Mouse (Mus musculus): Measurements from ENCODE around the gene Kdr. TPM values are rescaled to one million over a fixed set of nuclear protein-coding genes. Genes with fewer than 3 reads are reported as not detected.

Kdr gene
- polyA plus RNA-seq, 1 experiment = 3.7 TPM

DNA sequence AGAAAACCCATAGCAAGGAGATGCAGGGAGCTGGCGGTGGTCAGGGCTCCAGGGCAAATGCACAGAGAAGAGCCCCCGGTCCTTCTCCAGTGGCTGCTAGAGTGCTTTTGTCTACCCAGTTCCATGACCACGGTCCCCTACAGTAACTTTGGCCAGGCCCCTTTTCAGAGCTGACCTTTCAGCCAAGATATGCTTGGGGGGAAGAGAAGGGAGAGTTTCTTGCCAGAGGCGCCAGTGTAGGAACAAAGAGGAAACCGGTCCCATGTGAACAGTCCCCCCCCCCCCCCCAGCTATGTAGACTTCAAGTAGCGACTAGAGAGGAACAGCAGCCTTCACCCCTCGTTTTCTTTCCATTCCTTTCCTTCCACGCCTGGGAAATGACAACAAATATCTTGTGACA lies 850 bp upstream of the Kdr start:
- Histone ChIP-seq H3K4me3 (ENCODE audit: control insufficient read depth, insufficient read depth, low read length) (no peak overlapping the region), H3K4me1 (replicated peaks; ENCODE audit: control insufficient read depth, insufficient read depth, low read length) (peaks cover 10% of the 10 kb centered on the region; the same call in 1 of the 2 replicates), H3K27ac (ENCODE audit: control insufficient read depth, insufficient read depth, low read length) (no peak overlapping the region), H3K36me3 (ENCODE audit: control insufficient read depth, insufficient read depth, low read length) (no peaks in the 10 kb centered on the region), H3K27me3 (ENCODE audit: control insufficient read depth, insufficient read depth, low read length) (peaks cover 11% of the 10 kb centered on the region; the same call in 1 of the 2 replicates)
- TF ChIP-seq POLR2A (IDR thresholded peaks at IDR 0.05; ENCODE audit: control insufficient read depth, extremely low read depth, insufficient read depth, low read length, poor library complexity) (no peak), CTCF (IDR thresholded peaks at IDR 0.05; ENCODE audit: borderline replicate concordance, control insufficient read depth, extremely low read depth, insufficient read depth, low read length, poor library complexity) (no peak)
- 37% methylated on average over 8 of the region's 8 CpGs for WGBS
- DNase-seq = no peak

DNA sequence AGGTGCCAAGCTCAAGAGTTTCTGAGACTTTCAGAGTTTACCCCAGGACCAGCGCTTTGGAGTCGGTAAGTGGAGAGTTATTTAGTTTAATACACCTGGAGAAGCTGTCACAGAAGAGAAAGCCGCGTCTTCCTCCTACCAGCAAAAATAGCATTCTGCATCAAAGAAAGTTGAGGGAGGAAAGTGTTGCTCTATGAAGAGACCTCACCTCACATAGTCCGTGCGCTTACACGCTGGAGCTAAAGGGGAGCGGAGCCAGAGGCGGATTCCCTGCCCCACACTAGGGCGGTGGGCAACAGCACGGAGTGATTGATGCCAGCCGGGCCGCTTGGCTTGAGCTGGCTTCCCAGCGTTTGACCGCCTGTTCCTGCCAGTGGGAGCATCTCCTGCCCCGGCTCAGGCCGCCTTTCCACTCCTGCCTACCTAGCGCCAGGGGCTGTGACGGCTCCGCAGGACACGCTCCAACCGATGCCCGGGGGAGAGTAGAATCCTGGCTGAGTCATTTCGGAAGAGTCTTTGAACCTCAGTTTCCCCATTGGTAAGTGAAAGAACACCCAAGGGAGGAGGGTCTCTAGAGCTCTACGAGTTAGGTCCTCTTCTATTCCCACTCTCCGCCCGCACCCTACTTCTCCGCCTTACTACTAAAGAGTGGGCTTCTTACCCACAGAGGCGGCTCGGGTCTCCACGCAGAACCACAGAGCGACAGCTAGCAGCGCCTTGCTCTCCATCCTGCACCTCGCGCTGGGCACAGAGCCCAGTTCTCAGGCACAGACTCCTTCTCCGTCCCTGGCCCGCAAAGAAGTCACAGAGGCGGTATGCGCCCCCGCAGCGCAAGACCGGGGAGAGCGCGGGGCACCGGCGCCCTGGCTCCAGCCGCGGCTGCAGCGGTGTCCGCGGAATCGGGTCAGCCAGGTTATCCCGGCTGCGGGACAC lies 551 bp downstream of the Kdr start:
- TF ChIP-seq CTCF (IDR thresholded peaks at IDR 0.05; ENCODE audit: borderline replicate concordance, control insufficient read depth, extremely low read depth, insufficient read depth, low read length, poor library complexity) = no peak
- H3K4me1 ChIP-seq (replicated peaks; ENCODE audit: control insufficient read depth, insufficient read depth, low read length) = peaks cover 10% of the 10 kb centered on the region; the same call in 1 of the 2 replicates
- WGBS = 8% methylated on average over 54 of the region's 54 CpGs
- H3K27me3 ChIP-seq (ENCODE audit: control insufficient read depth, insufficient read depth, low read length) = peaks cover 11% of the 10 kb centered on the region; the same call in 1 of the 2 replicates
- no peaks in the 10 kb centered on the region for H3K36me3 ChIP-seq (ENCODE audit: control insufficient read depth, insufficient read depth, low read length)
- peak; percentile 4 for DNase-seq
- peak overlapping the region; percentile 33 for H3K4me3 ChIP-seq (ENCODE audit: control insufficient read depth, insufficient read depth, low read length)
- no peak overlapping the region for H3K27ac ChIP-seq (ENCODE audit: control insufficient read depth, insufficient read depth, low read length)

DNA sequence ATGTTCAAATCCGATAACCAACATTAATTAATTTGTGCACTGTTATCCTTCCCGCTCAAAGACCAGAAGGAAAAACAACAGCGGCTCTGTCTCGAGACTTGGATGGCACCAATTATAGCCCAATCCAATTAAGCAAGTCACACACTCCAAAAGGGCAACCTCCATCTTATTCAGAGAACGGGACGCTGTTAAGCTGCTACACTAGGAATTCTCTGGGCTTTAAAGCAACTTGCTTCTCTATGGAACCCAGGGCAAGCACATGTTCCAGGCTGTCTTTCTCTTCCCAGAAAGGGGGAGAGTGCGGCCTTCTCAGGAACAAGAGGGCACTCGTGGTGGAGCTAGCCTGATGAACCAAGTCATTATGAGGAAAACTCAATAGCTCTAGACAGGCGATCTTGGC lies 1.6 kb downstream of the Kdr start:
- TF ChIP-seq CTCF (IDR thresholded peaks at IDR 0.05; ENCODE audit: borderline replicate concordance, control insufficient read depth, extremely low read depth, insufficient read depth, low read length, poor library complexity) (no peak), POLR2A (IDR thresholded peaks at IDR 0.05; ENCODE audit: control insufficient read depth, extremely low read depth, insufficient read depth, low read length, poor library complexity) (no peak)
- Histone ChIP-seq H3K4me1 (replicated peaks; ENCODE audit: control insufficient read depth, insufficient read depth, low read length) (peaks cover 10% of the 10 kb centered on the region; the same call in 1 of the 2 replicates), H3K4me3 (ENCODE audit: control insufficient read depth, insufficient read depth, low read length) (no peak overlapping the region), H3K27me3 (ENCODE audit: control insufficient read depth, insufficient read depth, low read length) (peaks cover 11% of the 10 kb centered on the region; the same call in 1 of the 2 replicates), H3K36me3 (ENCODE audit: control insufficient read depth, insufficient read depth, low read length) (no peaks in the 10 kb centered on the region), H3K27ac (ENCODE audit: control insufficient read depth, insufficient read depth, low read length) (no peak overlapping the region)
- WGBS = 87% methylated on average over 9 of the region's 9 CpGs
- DNase-seq = no peak

DNA sequence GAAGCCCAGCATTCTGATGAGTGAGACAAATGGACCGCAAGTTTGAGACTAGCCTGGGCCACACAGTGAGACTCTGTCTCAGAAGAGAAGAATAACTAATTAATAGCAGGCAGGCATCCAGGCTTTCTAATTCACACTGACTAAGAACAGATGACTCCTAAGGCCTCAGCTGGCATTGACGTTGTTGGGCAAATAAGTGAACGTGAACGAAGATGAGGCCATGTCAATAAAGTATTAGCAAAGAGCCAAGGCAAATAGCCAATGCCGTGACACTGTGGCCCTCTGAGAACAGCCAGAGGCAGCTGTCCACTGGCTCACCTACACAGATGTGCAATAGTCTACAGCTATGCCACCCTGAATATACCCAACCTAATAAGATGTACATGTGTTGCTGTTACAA lies 2.9 kb downstream of the Kdr start:
- WGBS = 95% methylated on average over 5 of the region's 5 CpGs
- Histone ChIP-seq H3K36me3 (ENCODE audit: control insufficient read depth, insufficient read depth, low read length) (no peaks in the 10 kb centered on the region), H3K27ac (ENCODE audit: control insufficient read depth, insufficient read depth, low read length) (no peak overlapping the region), H3K4me1 (replicated peaks; ENCODE audit: control insufficient read depth, insufficient read depth, low read length) (peaks cover 10% of the 10 kb centered on the region; the same call in 1 of the 2 replicates), H3K4me3 (ENCODE audit: control insufficient read depth, insufficient read depth, low read length) (no peak overlapping the region), H3K27me3 (ENCODE audit: control insufficient read depth, insufficient read depth, low read length) (peaks cover 11% of the 10 kb centered on the region; the same call in 1 of the 2 replicates)
- no peak for DNase-seq
- no peak for TF ChIP-seq CTCF (IDR thresholded peaks at IDR 0.05; ENCODE audit: borderline replicate concordance, control insufficient read depth, extremely low read depth, insufficient read depth, low read length, poor library complexity)
- no peak for TF ChIP-seq POLR2A (IDR thresholded peaks at IDR 0.05; ENCODE audit: control insufficient read depth, extremely low read depth, insufficient read depth, low read length, poor library complexity)

DNA sequence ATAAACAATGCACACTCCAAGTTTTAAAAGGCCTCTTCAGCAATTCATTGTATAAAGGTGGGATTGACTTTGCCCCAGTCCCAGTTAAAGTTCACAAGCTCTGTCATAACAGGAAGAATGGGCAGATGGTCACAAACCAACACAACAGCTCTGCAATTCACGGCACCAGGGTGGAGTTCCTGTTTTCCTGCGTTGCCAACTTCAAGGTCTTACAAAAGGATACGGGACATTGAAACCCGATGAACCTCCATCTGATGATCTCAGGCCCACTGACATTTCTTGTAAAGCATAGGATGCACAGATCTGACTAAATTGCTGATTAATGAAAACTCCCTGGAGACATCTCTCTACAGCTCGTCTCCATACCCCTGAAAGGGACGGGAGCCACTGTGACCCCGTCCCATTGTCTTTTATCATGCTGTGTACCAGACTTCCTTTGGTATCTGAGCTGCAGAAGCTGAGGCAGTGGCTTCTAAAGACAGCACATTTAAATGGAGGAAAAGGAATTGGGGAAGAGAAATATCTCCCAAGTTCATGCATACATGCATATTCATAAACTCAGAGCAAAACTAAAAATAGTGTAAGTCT lies 3.6 kb downstream of the Kdr start:
- Histone ChIP-seq H3K27me3 (ENCODE audit: control insufficient read depth, insufficient read depth, low read length) (peaks cover 11% of the 10 kb centered on the region; the same call in 1 of the 2 replicates), H3K4me3 (ENCODE audit: control insufficient read depth, insufficient read depth, low read length) (no peak overlapping the region), H3K4me1 (replicated peaks; ENCODE audit: control insufficient read depth, insufficient read depth, low read length) (peaks cover 10% of the 10 kb centered on the region; the same call in 1 of the 2 replicates), H3K27ac (ENCODE audit: control insufficient read depth, insufficient read depth, low read length) (no peak overlapping the region), H3K36me3 (ENCODE audit: control insufficient read depth, insufficient read depth, low read length) (no peaks in the 10 kb centered on the region)
- TF ChIP-seq CTCF (IDR thresholded peaks at IDR 0.05; ENCODE audit: borderline replicate concordance, control insufficient read depth, extremely low read depth, insufficient read depth, low read length, poor library complexity) (no peak), POLR2A (IDR thresholded peaks at IDR 0.05; ENCODE audit: control insufficient read depth, extremely low read depth, insufficient read depth, low read length, poor library complexity) (no peak)
- 32% methylated on average over 7 of the region's 7 CpGs for WGBS
- no peak for DNase-seq

DNA sequence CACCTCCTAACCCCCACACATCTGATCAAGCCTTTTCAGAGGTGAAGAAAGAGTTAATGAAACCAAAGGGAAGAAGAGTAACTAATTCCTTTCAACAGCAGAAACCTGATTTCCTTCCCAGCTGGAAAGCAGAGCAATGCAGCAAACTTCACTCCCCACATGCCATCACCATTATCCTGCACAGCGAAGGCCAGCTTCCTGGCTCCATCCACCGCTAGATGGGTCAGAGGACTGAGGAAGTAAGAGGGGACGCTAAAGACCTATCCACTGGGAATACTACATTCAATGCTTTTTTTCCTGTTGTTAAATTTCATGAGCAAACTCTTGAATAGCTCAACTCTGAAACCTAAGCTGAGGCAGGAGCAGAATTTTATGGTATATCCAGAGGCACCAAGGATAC lies 8.4 kb downstream of the Kdr start:
- Histone ChIP-seq H3K4me1 (replicated peaks; ENCODE audit: control insufficient read depth, insufficient read depth, low read length) (no peaks in the 10 kb centered on the region), H3K27ac (ENCODE audit: control insufficient read depth, insufficient read depth, low read length) (no peak overlapping the region), H3K27me3 (ENCODE audit: control insufficient read depth, insufficient read depth, low read length) (no peaks in the 10 kb centered on the region), H3K4me3 (ENCODE audit: control insufficient read depth, insufficient read depth, low read length) (no peak overlapping the region), H3K36me3 (ENCODE audit: control insufficient read depth, insufficient read depth, low read length) (no peaks in the 10 kb centered on the region)
- TF ChIP-seq POLR2A (IDR thresholded peaks at IDR 0.05; ENCODE audit: control insufficient read depth, extremely low read depth, insufficient read depth, low read length, poor library complexity) (no peak), CTCF (IDR thresholded peaks at IDR 0.05; ENCODE audit: borderline replicate concordance, control insufficient read depth, extremely low read depth, insufficient read depth, low read length, poor library complexity) (no peak)
- WGBS = 90% methylated on average over 3 of the region's 3 CpGs
- no peak for DNase-seq

Measured in thymus, adult 2 months (tissue).